8 mouse cellular contexts compared by ENCODE assay signal in the genomic region with DNA sequence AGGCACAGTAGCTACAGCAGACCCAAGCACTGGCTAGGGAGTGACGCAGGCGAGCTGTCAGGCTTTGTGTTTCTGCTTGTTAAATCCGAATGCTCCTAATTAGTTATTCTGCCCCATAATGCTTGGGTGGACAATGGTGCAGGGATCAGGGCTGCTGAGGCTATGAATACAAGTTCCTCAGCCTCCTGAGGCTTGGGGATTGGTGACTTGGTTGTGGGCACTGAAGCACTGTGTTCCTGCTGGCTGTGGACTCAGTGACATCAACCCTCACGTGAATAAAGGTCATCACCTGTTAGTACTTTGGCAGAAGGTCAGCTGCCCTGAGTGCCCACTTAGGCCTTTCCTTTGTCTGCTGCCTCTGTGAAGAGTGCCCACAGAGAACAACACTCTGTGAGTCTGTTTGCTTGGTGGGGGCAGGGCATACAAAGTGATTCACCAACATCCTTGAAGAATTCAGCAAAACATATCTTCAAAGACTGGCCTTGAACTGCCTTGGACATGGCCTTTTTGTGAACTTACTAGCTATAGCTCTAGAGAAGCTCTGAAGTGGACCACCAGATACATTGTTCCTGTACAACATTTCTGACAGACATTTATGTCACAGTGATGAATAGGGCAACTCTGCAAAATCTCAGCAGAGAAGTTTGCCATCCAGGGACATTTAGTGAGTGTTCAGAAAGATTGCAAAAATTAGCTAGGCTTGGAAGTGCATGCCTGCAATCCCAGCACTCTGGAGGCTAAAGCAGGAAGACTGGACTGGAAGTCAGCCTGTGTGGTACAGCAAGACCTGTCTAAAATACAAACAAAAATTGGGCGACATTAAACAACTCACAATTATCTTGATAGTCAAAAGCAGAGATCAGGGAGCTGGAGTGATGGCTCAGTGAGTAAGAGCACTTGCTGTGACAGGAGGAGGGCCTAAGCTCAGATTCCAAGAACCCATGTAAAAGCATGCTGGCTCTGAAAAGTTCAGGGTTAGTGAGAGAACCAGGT.
DNase-seq lines count a peak whose midpoint lies in the region; ATAC-seq lines count a peak whose summit lies in the region.

No protein-coding gene starts in this region.

- H3K9me3 ChIP-seq in forebrain, embryonic 12.5 days = no peaks in the 10 kb centered on the region
- no peaks in the 10 kb centered on the region for H3K9me3 ChIP-seq in intestine, embryonic 15.5 days

- H3K4me3 ChIP-seq in forebrain, embryonic 12.5 days (replicated peaks) = no peak overlapping the region
- no peak overlapping the region for H3K4me3 ChIP-seq in intestine, embryonic 15.5 days (replicated peaks)

- peak overlapping the region; percentile 10; the same call in 1 of the 2 replicates for H3K4me2 ChIP-seq in forebrain, embryonic 12.5 days
- no peak overlapping the region for H3K4me2 ChIP-seq in intestine, embryonic 15.5 days (replicated peaks)

- peaks cover 48% of the 10 kb centered on the region for H3K4me1 ChIP-seq in forebrain, embryonic 12.5 days
- peaks cover 5% of the 10 kb centered on the region; the same call in 1 of the 2 replicates for H3K4me1 ChIP-seq in intestine, embryonic 15.5 days (replicated peaks)

- 16% methylated on average over 5 of the region's 5 CpGs for WGBS in forebrain, embryonic 12.5 days
- WGBS in intestine, embryonic 15.5 days = 65% methylated on average over 5 of the region's 5 CpGs

- DNase-seq in 3T3-L1 (ENCODE audit: low read depth, low spot score) = peak; percentile 34
- peak; percentile 85 to 94 for DNase-seq in adrenal gland, adult (ENCODE audit: inconsistent age in 2 of 2, low spot score in 1 of 2)
- DNase-seq in lung, postnatal 4 days = peak; percentile 32 to 51
- DNase-seq in thymus, postnatal 0 days (ENCODE audit: low spot score) = no peak
- DNase-seq in thymus, postnatal 25 days = no peak
- no peak for DNase-seq in left cerebral cortex, postnatal 10 days (ENCODE audit: extremely low spot score in 1 of 2, low spot score in 2 of 2)

- ATAC-seq in forebrain, embryonic 12.5 days (ENCODE audit: low FRiP score) = peak; percentile 93
- no peak; the same call in 1 of the 2 replicates for ATAC-seq in intestine, embryonic 15.5 days

- H3K27me3 ChIP-seq in forebrain, embryonic 12.5 days = peaks cover 9% of the 10 kb centered on the region; the same call in 1 of the 2 replicates
- H3K27me3 ChIP-seq in intestine, embryonic 15.5 days (replicated peaks) = no peaks in the 10 kb centered on the region

- intact Hi-C loops in left cerebral cortex, postnatal 10 days (cut with DNase I) = no loop called here

- H3K36me3 ChIP-seq in forebrain, embryonic 12.5 days (replicated peaks) = no peaks in the 10 kb centered on the region
- H3K36me3 ChIP-seq in intestine, embryonic 15.5 days = no peaks in the 10 kb centered on the region

- no peak overlapping the region for H3K9ac ChIP-seq in forebrain, embryonic 12.5 days
- H3K9ac ChIP-seq in intestine, embryonic 15.5 days = no peak overlapping the region

- H3K27ac ChIP-seq in forebrain, embryonic 12.5 days = peak overlapping the region; percentile 80
- no peak overlapping the region for H3K27ac ChIP-seq in intestine, embryonic 15.5 days

Comparison
In these comparisons a context has a peak if more than half of its experiments do, and no peak if none do; other contexts are left out.
1. DNase-seq: peak in 3T3-L1 (single experiment), adrenal gland, adult (2 of 2) and lung, postnatal 4 days (2 of 2); none in thymus, postnatal 0 days (single experiment), thymus, postnatal 25 days (single experiment) and left cerebral cortex, postnatal 10 days (0 of 2).